Mouse (Mus musculus): Measurements from ENCODE around the gene Etv5. TPM values are rescaled to one million over a fixed set of nuclear protein-coding genes. Genes with fewer than 3 reads are reported as not detected.

Etv5 gene
- total and polyA plus RNA-seq, 3 experiments = 2.6 to 4.5 (median 3.5) TPM

- dilution Hi-C loops (cut with MboI; ENCODE audit: extremely low pct_ligation_motif_present, extremely low pct_unique_long_range_greater_than_20kb, low sequenced_read_pairs) = no loop called here
- Histone ChIP-seq H3K9me3 (replicated peaks; ENCODE audit: low read length) (peaks cover 14% of the 10 kb centered on the region), H3K79me2 (replicated peaks; ENCODE audit: control insufficient read depth, extremely low read depth, insufficient read depth, poor library complexity, severe bottlenecking) (no peaks in the 10 kb centered on the region), H3K4me2 (ENCODE audit: insufficient read depth, low read depth, poor library complexity, severe bottlenecking) (no peak overlapping the region), H3K27me3 (replicated peaks) (peaks cover 30% of the 10 kb centered on the region), H3K4me1 (ENCODE audit: control insufficient read depth in 1 of 2, insufficient read depth in 2 of 2) (peaks cover 0 to 23% of the 10 kb centered on the region in 2 experiments; a peak in 2 of 4 replicates), H3K4me3 (replicated peaks in 1 of 3; ENCODE audit: low read depth in 2 of 3, low read length in 2 of 3, poor library complexity in 1 of 3) (no peak overlapping the region), H3K36me3 (replicated peaks in 1 of 2; ENCODE audit: control insufficient read depth in 1 of 2, insufficient read depth in 1 of 2, low read length in 1 of 2) (no peaks in the 10 kb centered on the region), H3K9ac (ENCODE audit: insufficient read depth, low read depth) (no peak overlapping the region), H3K27ac (ENCODE audit: insufficient read depth, low read depth) (no peak overlapping the region)
- in situ Hi-C loops (cut with MboI; ENCODE audit: low pct_ligation_motif_present, low pct_unique_long_range_greater_than_20kb, low sequenced_read_pairs) = loop anchor here (5.0 kb wide), 1 partner anchor 95 kb away; no protein-coding TSS in a partner anchor
- DNase-seq (ENCODE audit: extremely low read depth) = no peak
- TF ChIP-seq JUN (IDR thresholded peaks at IDR 0.05; ENCODE audit: insufficient read depth, low read depth, low read length) (no peak), CTCF (conservative IDR thresholded peaks at IDR 0.05 in 1 of 2, IDR thresholded peaks at IDR 0.05 in 1 of 2; ENCODE audit: low read depth in 2 of 2, low read length in 2 of 2) (no peak), KAT2A (IDR thresholded peaks at IDR 0.05; ENCODE audit: insufficient replicate concordance, low read length) (no peak), POLR2AphosphoS2 (IDR thresholded peaks at IDR 0.05; ENCODE audit: low read depth, low read length) (no peak), POLR2A (IDR thresholded peaks at IDR 0.05; ENCODE audit: low read depth, low read length) (no peak), IRF4 (IDR thresholded peaks at IDR 0.05; ENCODE audit: low read depth, low read length) (no peak)
These were observed 2.7 kb upstream of the Etv5 start for GRCm38 (mm10) chr16:22442202-22442601.

GRCm38 (mm10) chr16:22441317-22441716 lies 1.8 kb upstream of the Etv5 start:
- H3K27me3 ChIP-seq (replicated peaks) = peaks cover 34% of the 10 kb centered on the region
- DNase-seq (ENCODE audit: extremely low read depth) = no peak
- no peak overlapping the region for H3K9ac ChIP-seq (ENCODE audit: insufficient read depth, low read depth)
- dilution Hi-C loops (cut with MboI; ENCODE audit: extremely low pct_ligation_motif_present, extremely low pct_unique_long_range_greater_than_20kb, low sequenced_read_pairs) = no loop called here
- H3K4me3 ChIP-seq (replicated peaks in 1 of 3; ENCODE audit: low read depth in 2 of 3, low read length in 2 of 3, poor library complexity in 1 of 3) = no peak overlapping the region
- H3K79me2 ChIP-seq (replicated peaks; ENCODE audit: control insufficient read depth, extremely low read depth, insufficient read depth, poor library complexity, severe bottlenecking) = no peaks in the 10 kb centered on the region
- peaks cover 5% of the 10 kb centered on the region for H3K9me3 ChIP-seq (replicated peaks; ENCODE audit: low read length)
- in situ Hi-C loops (cut with MboI; ENCODE audit: low pct_ligation_motif_present, low pct_unique_long_range_greater_than_20kb, low sequenced_read_pairs) = loop anchor here (5.0 kb wide), 1 partner anchor 96 kb away; no protein-coding TSS in a partner anchor
- peaks cover 0 to 24% of the 10 kb centered on the region in 2 experiments; a peak in 2 of 4 replicates for H3K4me1 ChIP-seq (ENCODE audit: control insufficient read depth in 1 of 2, insufficient read depth in 2 of 2)
- TF ChIP-seq ZKSCAN1 (IDR thresholded peaks at IDR 0.05; ENCODE audit: borderline replicate concordance, low read depth, low read length) (no peak), MYC (IDR thresholded peaks at IDR 0.05; ENCODE audit: low read depth, low read length) (no peak), EP300 (IDR thresholded peaks at IDR 0.05; ENCODE audit: low read length) (no peak), CHD2 (IDR thresholded peaks at IDR 0.05; ENCODE audit: low read length) (no peak), E2F4 (IDR thresholded peaks at IDR 0.05; ENCODE audit: insufficient replicate concordance, low read depth, low read length) (no peak), ETS1 (conservative IDR thresholded peaks at IDR 0.05; ENCODE audit: low read depth, low read length) (no peak), CTCF (conservative IDR thresholded peaks at IDR 0.05 in 1 of 2, IDR thresholded peaks at IDR 0.05 in 1 of 2; ENCODE audit: low read depth in 2 of 2, low read length in 2 of 2) (no peak), TCF12 (IDR thresholded peaks at IDR 0.05; ENCODE audit: low read depth, low read length) (no peak), MAZ (IDR thresholded peaks at IDR 0.05; ENCODE audit: low read depth, low read length) (no peak), SMC3 (IDR thresholded peaks at IDR 0.05; ENCODE audit: low read depth, low read length) (no peak), MAFK (IDR thresholded peaks at IDR 0.05; ENCODE audit: insufficient replicate concordance, low read length) (no peak), IRF4 (IDR thresholded peaks at IDR 0.05; ENCODE audit: low read depth, low read length) (no peak), JUND (conservative IDR thresholded peaks at IDR 0.05; ENCODE audit: low read depth, low read length) (no peak), UBTF (IDR thresholded peaks at IDR 0.05; ENCODE audit: low read depth, low read length) (no peak), POLR2AphosphoS2 (IDR thresholded peaks at IDR 0.05; ENCODE audit: low read depth, low read length) (no peak), USF2 (conservative IDR thresholded peaks at IDR 0.05; ENCODE audit: low read depth, low read length) (no peak)
- H3K4me2 ChIP-seq (ENCODE audit: insufficient read depth, low read depth, poor library complexity, severe bottlenecking) = no peak overlapping the region
- no peak overlapping the region for H3K27ac ChIP-seq (ENCODE audit: insufficient read depth, low read depth)
- no peaks in the 10 kb centered on the region for H3K36me3 ChIP-seq (replicated peaks in 1 of 2; ENCODE audit: control insufficient read depth in 1 of 2, insufficient read depth in 1 of 2, low read length in 1 of 2)

Data from CH12.LX (cell line).